Mouse (Mus musculus) bone marrow macrophage, adult 2 months (primary cell): ENCODE measurements around the gene Mup12. TPM values are rescaled to one million over a fixed set of nuclear protein-coding genes. Genes with fewer than 3 reads are reported as not detected.
"Not testable (repeated sequence)": the region's sequence is repeated elsewhere in the genome, so short reads cannot be mapped to it uniquely, and the experiment has no call there.

Experiments used
- H3K27ac ChIP-seq: 2 replicates; pipeline ENCODE4 v1.5.1; 2012; ENCODE audit warnings: low read depth, low read length; ENCODE audit not compliant: insufficient read depth
- H3K4me1 ChIP-seq: 2 replicates; pipeline ENCODE4 v1.6.1; 2012; ENCODE audit warnings: low read length; ENCODE audit not compliant: control insufficient read depth, insufficient read depth
- H3K4me3 ChIP-seq: 2 replicates; pipeline ENCODE4 v1.5.1; 2012; ENCODE audit warnings: mild to moderate bottlenecking, low read length, moderate library complexity; ENCODE audit not compliant: insufficient read depth
- polyA plus RNA-seq: library from polyadenylated mRNA; stranded (reverse); fragments of >200 nt; gene quantifications from 2 replicates; pipeline ENCODE4 v1.2.4, GENCODE M21; 2012; ENCODE audit not compliant: missing spikeins, insufficient read depth, insufficient read length

The Mup12 gene
- not detected in 2 replicates for polyA plus RNA-seq

DNA sequence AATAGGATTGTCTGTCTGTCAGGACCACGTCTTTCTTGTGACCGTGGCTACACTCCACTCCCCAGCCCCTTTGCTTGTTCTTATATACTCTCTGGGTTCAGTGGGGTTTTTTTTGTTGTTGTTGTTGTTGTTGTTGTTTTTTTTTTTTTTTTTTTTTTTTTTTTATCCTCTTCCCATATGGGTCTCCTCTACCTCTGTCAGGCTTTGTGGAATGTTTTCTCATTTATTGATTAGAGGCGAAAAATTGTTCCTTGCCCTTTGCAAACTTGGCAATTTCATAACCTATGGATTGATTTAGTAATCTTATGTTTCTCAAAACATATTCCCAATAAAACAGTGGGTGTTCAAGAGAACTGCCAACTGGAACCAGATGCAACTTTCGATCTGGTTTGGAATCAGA is at the start of gene Mup12:
Gene Mup12, minus strand, starts transcription at position 101 of the 400 bp plus-strand sequence.
- not testable (repeated sequence) for H3K4me1 ChIP-seq, H3K4me3 ChIP-seq, H3K27ac ChIP-seq

Other genes starting within 250 kb of the Mup12 start
- not detected in 2 replicates for gene Mup1, start 239.4 kb downstream of the Mup12 start, polyA plus RNA-seq
- not detected in 2 replicates for gene Mup10, start 159.1 kb downstream of the Mup12 start, polyA plus RNA-seq
- gene Mup11, start 78.9 kb downstream of the Mup12 start, polyA plus RNA-seq: not detected in 2 replicates
- not detected in 2 replicates for gene Mup22, start 80.1 kb upstream of the Mup12 start, polyA plus RNA-seq